Mouse (Mus musculus) forebrain, embryonic 12.5 days (tissue): Measurements from ENCODE around the gene Plcl2. TPM values are rescaled to one million over a fixed set of nuclear protein-coding genes. Genes with fewer than 3 reads are reported as not detected.
"Not testable (repeated sequence)": the region's sequence is repeated elsewhere in the genome, so short reads cannot be mapped to it uniquely, and the experiment has no call there.

Experiments used
- ATAC-seq: fragments of 200-750 bp; cut with Nextera tagmentation; 2 replicates; pipeline ENCODE4 v1.8.0; 2017; ENCODE audit warnings: moderate TSS enrichment; ENCODE audit not compliant: low FRiP score
- H3K27ac ChIP-seq: fragments of 300-500 bp; sonication (generic); 2 replicates; pipeline ENCODE4 v1.5.1; 2016; ENCODE audit warnings: mild to moderate bottlenecking
- H3K27me3 ChIP-seq: fragments of 300-500 bp; sonication (generic); 2 replicates; pipeline ENCODE4 v1.6.1; 2016; ENCODE audit warnings: mild to moderate bottlenecking
- H3K36me3 ChIP-seq: fragments of 300-500 bp; sonication (generic); replicated peaks from 2 replicates; pipeline ENCODE4 v1.6.1; 2016; ENCODE audit warnings: mild to moderate bottlenecking
- H3K4me1 ChIP-seq: fragments of 300-500 bp; sonication (generic); 2 replicates; pipeline ENCODE4 v1.6.1; 2016
- H3K4me2 ChIP-seq: fragments of 300-500 bp; sonication (generic); 2 replicates; pipeline ENCODE4 v1.6.1; 2016; ENCODE audit warnings: mild to moderate bottlenecking, moderate library complexity
- H3K4me3 ChIP-seq: fragments of 300-500 bp; sonication (generic); replicated peaks from 2 replicates; pipeline ENCODE4 v1.5.1; 2016; ENCODE audit warnings: mild to moderate bottlenecking
- H3K9ac ChIP-seq: fragments of 300-500 bp; sonication (generic); 2 replicates; pipeline ENCODE4 v1.6.1; 2016; ENCODE audit warnings: mild to moderate bottlenecking
- H3K9me3 ChIP-seq: fragments of 300-500 bp; sonication (generic); 2 replicates; pipeline ENCODE4 v1.6.1; 2016
- WGBS: fragments of 180-500 bp; shearing (Covaris S2); methylation state at CpG from one replicate; pipeline ENCODE4 v1.1.7; 2016; 5-methylcytosine and 5-hydroxymethylcytosine counted together
- polyA plus RNA-seq: library from polyadenylated mRNA; unstranded; fragments of >200 nt; fragmentation: Nextera tagmentation; extraction: Ambion mirVana; gene quantifications from 2 replicates; pipeline ENCODE4 v1.2.1, GENCODE M21; 2016

The Plcl2 gene
- polyA plus RNA-seq, 1 experiment from 2014 or later: 9.4 TPM

- not testable (repeated sequence) for H3K36me3 ChIP-seq, H3K9me3 ChIP-seq, H3K4me1 ChIP-seq, H3K27me3 ChIP-seq, H3K27ac ChIP-seq, H3K9ac ChIP-seq
- Histone ChIP-seq H3K4me3 (peak overlapping the region; percentile 19; the same call in 1 of the 2 replicates), H3K4me2 (peak overlapping the region; percentile 49)
- ATAC-seq: peak; percentile 77; the same call in 1 of the 2 replicates
- 2% methylated on average over 39 of the region's 39 CpGs for WGBS
Observed at GRCm38 (mm10) chr17:50698410-50698809, 189.2 kb downstream of the Plcl2 start.

- peak; percentile 86 for ATAC-seq
- WGBS: 55% methylated on average over 7 of the region's 7 CpGs
- H3K4me2 ChIP-seq: no peak overlapping the region
- peaks cover 9% of the 10 kb centered on the region; the same call in 1 of the 2 replicates for H3K9me3 ChIP-seq
- H3K4me1 ChIP-seq: no peaks in the 10 kb centered on the region
- no peaks in the 10 kb centered on the region for H3K27me3 ChIP-seq
- no peak overlapping the region for H3K27ac ChIP-seq
- H3K36me3 ChIP-seq: no peaks in the 10 kb centered on the region
- no peak overlapping the region for H3K4me3 ChIP-seq
- H3K9ac ChIP-seq: no peak overlapping the region
Observed at GRCm38 (mm10) chr17:50710497-50711222, 201.5 kb downstream of the Plcl2 start.

GRCm38 (mm10) chr17:50717586-50717985, 208.4 kb downstream of the Plcl2 start:
- no peak overlapping the region for H3K4me2 ChIP-seq
- no peak for ATAC-seq
- no peaks in the 10 kb centered on the region for H3K36me3 ChIP-seq
- H3K4me1 ChIP-seq: no peaks in the 10 kb centered on the region
- no peaks in the 10 kb centered on the region for H3K27me3 ChIP-seq
- H3K27ac ChIP-seq: no peak overlapping the region
- H3K4me3 ChIP-seq: no peak overlapping the region
- H3K9me3 ChIP-seq: peaks cover 9% of the 10 kb centered on the region
- WGBS: 87% methylated on average over 5 of the region's 5 CpGs
- H3K9ac ChIP-seq: no peak overlapping the region

- ATAC-seq: no peak
- 58% methylated on average over 2 of the region's 2 CpGs for WGBS
- Histone ChIP-seq H3K9ac (no peak overlapping the region), H3K4me3 (no peak overlapping the region), H3K36me3 (no peaks in the 10 kb centered on the region), H3K9me3 (no peaks in the 10 kb centered on the region), H3K4me2 (no peak overlapping the region), H3K27me3 (no peaks in the 10 kb centered on the region), H3K4me1 (no peaks in the 10 kb centered on the region), H3K27ac (no peak overlapping the region)
Observed at GRCm38 (mm10) chr17:50724376-50724775, 215.2 kb downstream of the Plcl2 start.

GRCm38 (mm10) chr17:50726265-50726664, 217.1 kb downstream of the Plcl2 start:
- H3K36me3 ChIP-seq: no peaks in the 10 kb centered on the region
- no peak overlapping the region for H3K4me2 ChIP-seq
- no peaks in the 10 kb centered on the region for H3K27me3 ChIP-seq
- no peak overlapping the region for H3K27ac ChIP-seq
- H3K9ac ChIP-seq: no peak overlapping the region
- no peak for ATAC-seq
- WGBS: 81% methylated on average over 2 of the region's 2 CpGs
- no peaks in the 10 kb centered on the region for H3K9me3 ChIP-seq
- H3K4me3 ChIP-seq: no peak overlapping the region
- H3K4me1 ChIP-seq: no peaks in the 10 kb centered on the region

- no peak for ATAC-seq
- 90% methylated on average over 2 of the region's 2 CpGs for WGBS
Observed at GRCm38 (mm10) chr17:50729031-50729430, 219.8 kb downstream of the Plcl2 start.

GRCm38 (mm10) chr17:50729577-50729976, 220.4 kb downstream of the Plcl2 start:
- H3K27ac ChIP-seq: no peak overlapping the region
- no peaks in the 10 kb centered on the region for H3K27me3 ChIP-seq
- no peak overlapping the region for H3K4me2 ChIP-seq
- 91% methylated on average over 6 of the region's 6 CpGs for WGBS
- no peak overlapping the region for H3K9ac ChIP-seq
- H3K4me1 ChIP-seq: no peaks in the 10 kb centered on the region
- no peak overlapping the region for H3K4me3 ChIP-seq
- no peaks in the 10 kb centered on the region for H3K9me3 ChIP-seq
- no peak for ATAC-seq
- no peaks in the 10 kb centered on the region for H3K36me3 ChIP-seq

More at GRCm38 (mm10) chr17:50729031-50729430, 219.8 kb downstream of the Plcl2 start:
- Histone ChIP-seq H3K4me1 (no peaks in the 10 kb centered on the region), H3K4me3 (no peak overlapping the region), H3K4me2 (no peak overlapping the region), H3K36me3 (no peaks in the 10 kb centered on the region), H3K9me3 (no peaks in the 10 kb centered on the region), H3K27me3 (no peaks in the 10 kb centered on the region), H3K27ac (no peak overlapping the region), H3K9ac (no peak overlapping the region)

GRCm38 (mm10) chr17:50730896-50731295, 221.7 kb downstream of the Plcl2 start:
- H3K36me3 ChIP-seq: no peaks in the 10 kb centered on the region; the same call in 1 of the 2 replicates
- ATAC-seq: no peak
- H3K4me3 ChIP-seq: no peak overlapping the region
- H3K4me2 ChIP-seq: no peak overlapping the region
- no peaks in the 10 kb centered on the region for H3K27me3 ChIP-seq
- no peak overlapping the region for H3K9ac ChIP-seq
- 88% methylated on average over 2 of the region's 2 CpGs for WGBS
- H3K4me1 ChIP-seq: no peaks in the 10 kb centered on the region; the same call in 1 of the 2 replicates
- H3K27ac ChIP-seq: no peak overlapping the region
- no peaks in the 10 kb centered on the region for H3K9me3 ChIP-seq

GRCm38 (mm10) chr17:50731876-50732275, 222.7 kb downstream of the Plcl2 start:
- Histone ChIP-seq H3K9me3 (no peaks in the 10 kb centered on the region), H3K27ac (no peak overlapping the region), H3K4me1 (no peaks in the 10 kb centered on the region; the same call in 1 of the 2 replicates), H3K4me2 (no peak overlapping the region), H3K36me3 (no peaks in the 10 kb centered on the region; the same call in 1 of the 2 replicates), H3K27me3 (no peaks in the 10 kb centered on the region), H3K9ac (no peak overlapping the region), H3K4me3 (no peak overlapping the region)
- 86% methylated on average over 5 of the region's 5 CpGs for WGBS
- no peak for ATAC-seq

GRCm38 (mm10) chr17:50733390-50733789, 224.2 kb downstream of the Plcl2 start:
- no peaks in the 10 kb centered on the region; the same call in 1 of the 2 replicates for H3K36me3 ChIP-seq
- no peak overlapping the region for H3K4me2 ChIP-seq
- 94% methylated on average over 7 of the region's 7 CpGs for WGBS
- no peaks in the 10 kb centered on the region; the same call in 1 of the 2 replicates for H3K4me1 ChIP-seq
- H3K9ac ChIP-seq: no peak overlapping the region
- H3K4me3 ChIP-seq: no peak overlapping the region
- no peak overlapping the region for H3K27ac ChIP-seq
- no peak for ATAC-seq
- no peaks in the 10 kb centered on the region for H3K9me3 ChIP-seq
- no peaks in the 10 kb centered on the region for H3K27me3 ChIP-seq

GRCm38 (mm10) chr17:50734781-50735180, 225.6 kb downstream of the Plcl2 start:
- ATAC-seq: no peak
- Histone ChIP-seq H3K36me3 (no peaks in the 10 kb centered on the region; the same call in 1 of the 2 replicates), H3K4me2 (no peak overlapping the region), H3K27me3 (no peaks in the 10 kb centered on the region), H3K27ac (no peak overlapping the region), H3K9me3 (no peaks in the 10 kb centered on the region), H3K4me1 (no peaks in the 10 kb centered on the region; the same call in 1 of the 2 replicates), H3K9ac (no peak overlapping the region), H3K4me3 (no peak overlapping the region)
- 93% methylated on average over 6 of the region's 6 CpGs for WGBS

- WGBS: 90% methylated on average over 4 of the region's 4 CpGs
- H3K36me3 ChIP-seq: no peaks in the 10 kb centered on the region; the same call in 1 of the 2 replicates
- ATAC-seq: no peak
- no peaks in the 10 kb centered on the region for H3K9me3 ChIP-seq
- no peaks in the 10 kb centered on the region for H3K27me3 ChIP-seq
- no peak overlapping the region for H3K9ac ChIP-seq
- no peak overlapping the region for H3K4me2 ChIP-seq
- no peak overlapping the region for H3K4me3 ChIP-seq
- no peaks in the 10 kb centered on the region; the same call in 1 of the 2 replicates for H3K4me1 ChIP-seq
- 0 out of 2 replicates have a peak overlapping the region, but pooled peaks have one; percentile 3 for H3K27ac ChIP-seq
Observed at GRCm38 (mm10) chr17:50735382-50735954, 226.3 kb downstream of the Plcl2 start.
